8 mouse cellular contexts compared by ENCODE assay signal in the genomic region with DNA sequence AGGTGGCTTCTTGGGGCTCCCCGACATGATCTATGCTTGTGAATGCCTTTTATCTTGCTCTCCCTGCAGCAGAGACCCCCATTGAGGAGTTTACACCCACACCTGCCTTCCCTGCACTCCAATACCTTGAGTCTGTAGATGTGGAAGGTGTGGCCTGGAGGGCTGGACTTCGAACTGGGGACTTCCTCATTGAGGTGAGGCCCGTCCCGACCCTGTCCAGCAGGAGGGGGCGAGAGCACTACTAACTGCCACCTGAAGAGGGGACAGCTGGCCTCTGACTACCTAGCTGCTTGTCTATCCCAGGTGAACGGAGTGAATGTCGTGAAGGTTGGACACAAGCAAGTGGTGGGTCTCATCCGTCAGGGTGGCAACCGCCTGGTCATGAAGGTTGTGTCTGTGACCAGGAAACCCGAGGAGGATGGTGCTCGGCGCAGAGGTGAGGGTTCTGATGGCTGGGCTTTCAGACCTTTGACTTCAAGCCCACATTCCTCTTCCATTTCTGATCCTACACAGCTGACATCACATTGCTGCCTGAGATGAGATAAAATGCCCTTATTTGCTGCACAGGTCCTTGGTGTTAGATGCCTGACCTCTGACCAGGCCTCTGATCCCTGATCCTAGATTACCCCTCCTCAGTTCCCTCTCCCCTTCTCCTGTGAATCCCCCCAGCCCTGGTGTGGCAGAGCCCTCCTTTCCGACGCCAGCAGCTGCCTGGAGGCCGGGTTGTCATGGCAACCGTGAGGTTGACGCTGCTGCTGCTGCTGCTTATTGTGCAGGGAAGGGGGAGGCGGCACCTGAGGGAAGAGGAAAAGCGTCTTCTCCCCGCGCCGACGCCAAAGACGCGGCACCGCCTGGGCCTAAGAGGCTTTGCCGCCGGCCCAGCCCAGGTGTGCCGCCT. TPM values are rescaled to one million over a fixed set of nuclear protein-coding genes. Genes with fewer than 3 reads are reported as not detected.
DNase-seq lines count a peak whose midpoint lies in the region; ATAC-seq and TF ChIP-seq lines count a peak whose summit lies in the region.
"Had no signal": no experiment of that assay in that cellular context is flagged by ENCODE, and none has a peak within 500 bp of the region (broad histone marks: within the 10 kb centered on the region; RNA-seq: fewer than 3 reads in every experiment).

No protein-coding gene starts in this region.

- H3K27ac ChIP-seq in forebrain, postnatal 0 days (ENCODE audit: low read depth, low read length) = peak overlapping the region; percentile 72
- H3K27ac ChIP-seq in neural tube, embryonic 13.5 days (replicated peaks) = peak overlapping the region; percentile 87

- peak overlapping the region; percentile 43 for H3K4me3 ChIP-seq in forebrain, postnatal 0 days (ENCODE audit: low read depth, low read length)
- peak overlapping the region; percentile 45 for H3K4me3 ChIP-seq in neural tube, embryonic 13.5 days

- WGBS in forebrain, postnatal 0 days = 24% methylated on average over 29 of the region's 29 CpGs
- 28% methylated on average over 29 of the region's 29 CpGs for WGBS in neural tube, embryonic 13.5 days

- no peaks in the 10 kb centered on the region for H3K9me3 ChIP-seq in forebrain, postnatal 0 days (ENCODE audit: low read length)
- no peaks in the 10 kb centered on the region for H3K9me3 ChIP-seq in neural tube, embryonic 13.5 days

- peaks cover 11% of the 10 kb centered on the region; the same call in 1 of the 2 replicates for H3K4me1 ChIP-seq in forebrain, postnatal 0 days (ENCODE audit: insufficient read depth)
- peaks cover 30% of the 10 kb centered on the region for H3K4me1 ChIP-seq in neural tube, embryonic 13.5 days (replicated peaks)

- peak overlapping the region; percentile 68 for H3K9ac ChIP-seq in forebrain, postnatal 0 days
- peak overlapping the region; percentile 76 for H3K9ac ChIP-seq in neural tube, embryonic 13.5 days

- peak overlapping the region; percentile 76 for H3K4me2 ChIP-seq in forebrain, postnatal 0 days (ENCODE audit: low read depth)
- H3K4me2 ChIP-seq in neural tube, embryonic 13.5 days = peak overlapping the region; percentile 72

- no peak for TF ChIP-seq CTCF in forebrain, postnatal 0 days (IDR thresholded peaks at IDR 0.05; ENCODE audit: low read depth)

- peak; percentile 13 for DNase-seq in NIH3T3 (ENCODE audit: low read depth)
- peak; percentile 84 for DNase-seq in brain, embryonic 18.5 days (ENCODE audit: low read depth, low spot score)
- DNase-seq in forebrain, postnatal 0 days = peak; percentile 93
- peak; percentile 72 to 75 for DNase-seq in layer of hippocampus, postnatal 36 days
- DNase-seq in ovary, postnatal 14 days (ENCODE audit: low spot score) = no peak
- no peak for DNase-seq in thymus, postnatal 4 days

- ATAC-seq in forebrain, postnatal 0 days = peak; percentile 93
- peak; percentile 88 for ATAC-seq in neural tube, embryonic 13.5 days (ENCODE audit: low read depth)

- H3K27me3 ChIP-seq in forebrain, postnatal 0 days (ENCODE audit: insufficient read depth, low read length) = no peaks in the 10 kb centered on the region
- H3K27me3 ChIP-seq in neural tube, embryonic 13.5 days = no peaks in the 10 kb centered on the region; the same call in 1 of the 2 replicates

- no peaks in the 10 kb centered on the region; the same call in 1 of the 2 replicates for H3K36me3 ChIP-seq in forebrain, postnatal 0 days (ENCODE audit: insufficient read depth)
- no peaks in the 10 kb centered on the region for H3K36me3 ChIP-seq in neural tube, embryonic 13.5 days

RNA-seq across cellular contexts. Expression of gene Shank3, which starts 32.9 kb away (rescaled TPM):
- 38.9 and 42.4 TPM in 2 replicates for total RNA-seq in forebrain, postnatal 0 days (2014; rRNA removed)
- polyA plus RNA-seq in forebrain, postnatal 0 days (2015; fragmentation: Nextera tagmentation; extraction: Ambion mirVana) = 5.9 and 10.6 TPM in 2 replicates
- 100 to 1,000 TPM; 244 to 255 TPM for total RNA-seq in layer of hippocampus, postnatal 36 days (2021)
- 6.5 and 8.0 TPM in 2 replicates for polyA plus RNA-seq in neural tube, embryonic 13.5 days (2015; fragmentation: Nextera tagmentation; extraction: Ambion mirVana)
- total RNA-seq: neutrophil, adult 5-6 weeks had no signal

RNA-seq across cellular contexts. Expression of gene Acr, which starts 35.9 kb away (rescaled TPM):
- total RNA-seq in forebrain, postnatal 0 days (2014; rRNA removed) = 2.0 and 3.6 TPM in 2 replicates
- polyA plus RNA-seq in forebrain, postnatal 0 days (2015; fragmentation: Nextera tagmentation; extraction: Ambion mirVana) = 1.3 and 2.0 TPM in 2 replicates
- 1 to 10 TPM in 1 of 2 experiments, under 1 TPM in 1; 0.91 to 1.2 TPM for total RNA-seq in layer of hippocampus, postnatal 36 days (2021)
- polyA plus RNA-seq in neural tube, embryonic 13.5 days (2015; fragmentation: Nextera tagmentation; extraction: Ambion mirVana) = 0.48 and 1.5 TPM in 2 replicates
- total RNA-seq: neutrophil, adult 5-6 weeks had no signal

RNA-seq across cellular contexts. Expression of gene Arsa, which starts 55.0 kb away (rescaled TPM):
- total RNA-seq in forebrain, postnatal 0 days (2014; rRNA removed) = 24.5 and 32.4 TPM in 2 replicates
- 25.4 and 29.0 TPM in 2 replicates for polyA plus RNA-seq in forebrain, postnatal 0 days (2015; fragmentation: Nextera tagmentation; extraction: Ambion mirVana)
- total RNA-seq in layer of hippocampus, postnatal 36 days (2021) = 10 to 100 TPM; 28.6 to 30.6 TPM
- 18.4 and 19.1 TPM in 2 replicates for polyA plus RNA-seq in neural tube, embryonic 13.5 days (2015; fragmentation: Nextera tagmentation; extraction: Ambion mirVana)

RNA-seq across cellular contexts. Expression of gene Rabl2, which starts 59.4 kb away (rescaled TPM):
- total RNA-seq in forebrain, postnatal 0 days (2014; rRNA removed) = 38.6 and 51.3 TPM in 2 replicates
- polyA plus RNA-seq in forebrain, postnatal 0 days (2015; fragmentation: Nextera tagmentation; extraction: Ambion mirVana) = 62.4 and 62.6 TPM in 2 replicates
- 10 to 100 TPM; 27.1 to 31.2 TPM for total RNA-seq in layer of hippocampus, postnatal 36 days (2021)
- polyA plus RNA-seq in neural tube, embryonic 13.5 days (2015; fragmentation: Nextera tagmentation; extraction: Ambion mirVana) = 70.7 and 82.4 TPM in 2 replicates

Comparison
In these comparisons a context has a peak if more than half of its experiments do, and no peak if none do; other contexts are left out.
1. DNase-seq: peak in NIH3T3 (single experiment), brain, embryonic 18.5 days (single experiment), forebrain, postnatal 0 days (single experiment) and layer of hippocampus, postnatal 36 days (2 of 2); none in ovary, postnatal 14 days (single experiment) and thymus, postnatal 4 days (single experiment).